Mouse (Mus musculus): Measurements from ENCODE around the gene Olfr1487. TPM values are rescaled to one million over a fixed set of nuclear protein-coding genes. Genes with fewer than 3 reads are reported as not detected.

Gene Olfr1487
- polyA plus RNA-seq (2017; shearing (Covaris generic)): not detected

GRCm38 (mm10) chr19:13617075-13617474 is at the start of gene Olfr1487:
Olfr1487 (plus strand) TSS chr19:13617375.

GRCm38 (mm10) chr19:13583211-13583610 is 34.0 kb upstream of the Olfr1487 start, which contains the start of gene Olfr1484:
Olfr1484 (plus strand) TSS chr19:13583511.

GRCm38 (mm10) chr19:13631321-13631720 is 14.1 kb downstream of the Olfr1487 start, which contains the start of gene Olfr1489:
Olfr1489 (plus strand) TSS chr19:13631621.

GRCm38 (mm10) chr19:13650791-13651190 is 33.6 kb downstream of the Olfr1487 start, which contains the start of gene Olfr1490:
Olfr1490 (plus strand) TSS chr19:13651091.

Other genes with a start within 250 kb of the Olfr1487 start
- gene Olfr1469, start 209.5 kb upstream of the Olfr1487 start, polyA plus RNA-seq (2017; shearing (Covaris generic)): not detected
- gene Olfr1471, start 174.0 kb upstream of the Olfr1487 start, polyA plus RNA-seq (2017; shearing (Covaris generic)): not detected
- not detected for gene Olfr1472, start 161.3 kb upstream of the Olfr1487 start, polyA plus RNA-seq (2017; shearing (Covaris generic))
- not detected for gene Olfr1474, start 147.8 kb upstream of the Olfr1487 start, polyA plus RNA-seq (2017; shearing (Covaris generic))
- not detected for gene Olfr1475, start 137.2 kb upstream of the Olfr1487 start, polyA plus RNA-seq (2017; shearing (Covaris generic))
- gene Olfr1477, start 116.8 kb upstream of the Olfr1487 start, polyA plus RNA-seq (2017; shearing (Covaris generic)): not detected
- not detected for gene Olfr1480, start 89.5 kb upstream of the Olfr1487 start, polyA plus RNA-seq (2017; shearing (Covaris generic))
- gene Olfr1484, start 33.9 kb upstream of the Olfr1487 start, polyA plus RNA-seq (2017; shearing (Covaris generic)): not detected
- not detected for gene Olfr1489, start 14.2 kb downstream of the Olfr1487 start, polyA plus RNA-seq (2017; shearing (Covaris generic))
- not detected for gene Olfr1490, start 33.7 kb downstream of the Olfr1487 start, polyA plus RNA-seq (2017; shearing (Covaris generic))
- not detected for gene Olfr1491, start 79.9 kb downstream of the Olfr1487 start, polyA plus RNA-seq (2017; shearing (Covaris generic))
- gene Olfr1493-ps1, start 105.9 kb downstream of the Olfr1487 start, polyA plus RNA-seq (2017; shearing (Covaris generic)): not detected
- not detected for gene Olfr1494, start 122.4 kb downstream of the Olfr1487 start, polyA plus RNA-seq (2017; shearing (Covaris generic))
- gene Olfr1495, start 147.2 kb downstream of the Olfr1487 start, polyA plus RNA-seq (2017; shearing (Covaris generic)): not detected
- gene Olfr1496, start 160.5 kb downstream of the Olfr1487 start, polyA plus RNA-seq (2017; shearing (Covaris generic)): not detected
- gene Olfr1497, start 180.8 kb downstream of the Olfr1487 start, polyA plus RNA-seq (2017; shearing (Covaris generic)): not detected
- gene Olfr1499, start 202.1 kb downstream of the Olfr1487 start, polyA plus RNA-seq (2017; shearing (Covaris generic)): not detected
- not detected for gene Olfr1500, start 213.1 kb downstream of the Olfr1487 start, polyA plus RNA-seq (2017; shearing (Covaris generic))
- not detected for gene Olfr1501, start 233.3 kb downstream of the Olfr1487 start, polyA plus RNA-seq (2017; shearing (Covaris generic))
- gene Olfr1502, start 244.4 kb downstream of the Olfr1487 start, polyA plus RNA-seq (2017; shearing (Covaris generic)): not detected